Mouse (Mus musculus) neural tube, embryonic 12.5 days (tissue): ENCODE measurements around the gene Mybpc3. TPM values are rescaled to one million over a fixed set of nuclear protein-coding genes. Genes with fewer than 3 reads are reported as not detected.

Experiments used
- ATAC-seq: fragments of 200-750 bp; cut with Nextera tagmentation; 2 replicates; pipeline ENCODE4 v1.8.0; 2017; ENCODE audit warnings: low read depth, mild to moderate bottlenecking, moderate TSS enrichment, moderate library complexity; ENCODE audit not compliant: low FRiP score
- H3K27ac ChIP-seq: fragments of 300-500 bp; sonication (generic); 2 replicates; pipeline ENCODE4 v1.5.1; 2016
- H3K27me3 ChIP-seq: fragments of 300-500 bp; sonication (generic); replicated peaks from 2 replicates; pipeline ENCODE4 v1.6.1; 2016; ENCODE audit warnings: mild to moderate bottlenecking
- H3K36me3 ChIP-seq: fragments of 300-500 bp; sonication (generic); 2 replicates; pipeline ENCODE4 v1.6.1; 2016; ENCODE audit warnings: mild to moderate bottlenecking
- H3K4me1 ChIP-seq: fragments of 300-500 bp; sonication (generic); 2 replicates; pipeline ENCODE4 v1.6.1; 2016
- H3K4me2 ChIP-seq: fragments of 300-500 bp; sonication (generic); replicated peaks from 2 replicates; pipeline ENCODE4 v1.6.1; 2016; ENCODE audit warnings: mild to moderate bottlenecking
- H3K4me3 ChIP-seq: fragments of 300-500 bp; sonication (generic); 2 replicates; pipeline ENCODE4 v1.5.1; 2016
- H3K9ac ChIP-seq: fragments of 300-500 bp; sonication (generic); 2 replicates; pipeline ENCODE4 v1.6.1; 2016; ENCODE audit warnings: mild to moderate bottlenecking
- H3K9me3 ChIP-seq: fragments of 300-500 bp; sonication (generic); 2 replicates; pipeline ENCODE4 v1.6.1; 2016; ENCODE audit warnings: mild to moderate bottlenecking
- WGBS: fragments of 180-500 bp; shearing (Covaris S2); methylation state at CpG from one replicate; pipeline ENCODE4 v1.1.7; 2016; 5-methylcytosine and 5-hydroxymethylcytosine counted together
- polyA plus RNA-seq: library from polyadenylated mRNA; unstranded; fragments of >200 nt; fragmentation: Nextera tagmentation; extraction: Ambion mirVana; gene quantifications from 2 replicates; pipeline ENCODE4 v1.2.1, GENCODE M21; 2016

Mybpc3 gene
- polyA plus RNA-seq, 1 experiment from 2014 or later = 0.30 TPM

- Histone ChIP-seq H3K4me3 (no peak within 1 kb of the TSS), H3K4me1 (peaks cover 10% of the 10 kb centered on the region), H3K27me3 (no peaks in the 10 kb centered on the region), H3K27ac (no peak within 1 kb of the TSS), H3K9ac (no peak within 1 kb of the TSS), H3K4me2 (no peak within 1 kb of the TSS), H3K36me3 (no peaks in the 10 kb centered on the region), H3K9me3 (no peaks in the 10 kb centered on the region)
- WGBS = 85% methylated on average over 13 of the region's 13 CpGs
- ATAC-seq = no peak
These were observed 35.9 kb upstream of the Mybpc3 start, which contains the start of gene Spi1 for GRCm38 (mm10) chr2:91081775-91082695. Spi1 (plus strand) TSS chr2:91082390.

GRCm38 (mm10) chr2:91082844-91083243 lies 35.1 kb upstream of the Mybpc3 start:
- Histone ChIP-seq H3K9me3 (no peaks in the 10 kb centered on the region), H3K27me3 (no peaks in the 10 kb centered on the region), H3K9ac (no peak overlapping the region), H3K36me3 (no peaks in the 10 kb centered on the region), H3K4me2 (no peak overlapping the region), H3K4me3 (no peak overlapping the region), H3K27ac (no peak overlapping the region), H3K4me1 (peaks cover 10% of the 10 kb centered on the region)
- ATAC-seq = no peak
- WGBS = 69% methylated on average over 11 of the region's 11 CpGs

DNA sequence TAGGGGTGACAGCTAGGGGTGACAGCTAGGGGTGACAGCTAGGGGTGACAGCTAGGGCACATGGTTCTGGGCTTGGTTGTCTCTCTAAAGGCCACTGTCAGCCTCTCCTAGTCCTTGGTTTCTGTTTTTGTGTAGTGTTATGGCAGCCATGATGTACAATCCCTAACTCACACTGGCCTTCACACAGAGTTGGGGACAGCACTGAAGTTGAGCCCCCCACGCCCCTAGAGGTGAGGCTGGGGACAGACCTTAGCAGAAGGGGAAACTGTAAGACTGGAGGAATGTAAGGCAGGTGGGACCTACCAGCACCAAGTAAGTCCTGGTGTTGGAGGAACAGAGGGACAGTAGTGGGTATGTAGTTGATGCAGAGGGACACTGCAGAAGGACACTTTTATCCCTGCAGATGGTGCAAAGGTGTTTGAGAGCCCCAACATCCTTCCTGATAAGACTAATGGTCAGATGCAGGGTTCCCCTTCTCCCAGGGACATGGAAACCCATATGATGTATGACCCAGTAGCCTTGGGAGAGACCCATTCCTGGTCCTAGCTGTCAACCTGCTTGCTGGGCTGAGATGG lies 34.5 kb upstream of the Mybpc3 start:
- Histone ChIP-seq H3K36me3 (no peaks in the 10 kb centered on the region), H3K4me2 (no peak overlapping the region), H3K27me3 (no peaks in the 10 kb centered on the region), H3K9me3 (no peaks in the 10 kb centered on the region), H3K4me3 (no peak overlapping the region), H3K9ac (no peak overlapping the region), H3K27ac (no peak overlapping the region), H3K4me1 (peaks cover 8% of the 10 kb centered on the region)
- no peak for ATAC-seq
- 55% methylated on average over 1 of the region's 1 CpGs for WGBS

DNA sequence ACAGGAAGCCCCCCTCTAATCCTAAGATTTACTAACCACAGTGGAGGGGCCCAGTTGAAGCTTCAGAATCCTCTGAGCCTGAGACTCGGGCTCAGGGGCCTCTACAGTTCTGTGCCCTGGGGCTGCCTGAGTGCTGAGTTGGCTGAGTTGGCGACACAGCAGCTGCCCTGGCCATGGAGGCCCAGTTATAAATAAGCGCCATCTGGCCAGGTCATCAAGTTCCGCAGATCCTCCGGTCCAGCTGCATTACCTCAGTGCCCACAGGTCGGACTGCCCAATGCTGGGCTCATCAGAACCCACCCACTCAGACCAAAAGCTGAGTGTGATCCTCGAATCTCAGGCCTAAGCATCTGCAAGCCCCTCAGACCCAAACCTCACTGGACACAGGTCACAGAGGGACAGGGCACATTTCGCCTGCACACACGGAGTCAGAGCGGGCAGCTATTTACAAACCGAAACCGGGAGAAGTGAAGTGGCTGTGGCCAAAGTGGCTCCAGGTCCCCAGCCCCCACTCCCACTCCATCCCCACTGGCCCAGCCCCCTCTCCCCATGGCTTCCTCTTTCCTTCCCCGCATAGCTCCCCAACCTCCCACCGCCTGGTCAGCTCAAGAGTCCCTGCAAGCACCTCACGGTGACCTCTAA lies 33.6 kb upstream of the Mybpc3 start:
- Histone ChIP-seq H3K4me1 (no peaks in the 10 kb centered on the region), H3K27me3 (no peaks in the 10 kb centered on the region), H3K36me3 (no peaks in the 10 kb centered on the region), H3K4me3 (no peak overlapping the region), H3K27ac (no peak overlapping the region), H3K9me3 (no peaks in the 10 kb centered on the region), H3K4me2 (no peak overlapping the region), H3K9ac (no peak overlapping the region)
- ATAC-seq = no peak
- WGBS = 83% methylated on average over 15 of the region's 15 CpGs

DNA sequence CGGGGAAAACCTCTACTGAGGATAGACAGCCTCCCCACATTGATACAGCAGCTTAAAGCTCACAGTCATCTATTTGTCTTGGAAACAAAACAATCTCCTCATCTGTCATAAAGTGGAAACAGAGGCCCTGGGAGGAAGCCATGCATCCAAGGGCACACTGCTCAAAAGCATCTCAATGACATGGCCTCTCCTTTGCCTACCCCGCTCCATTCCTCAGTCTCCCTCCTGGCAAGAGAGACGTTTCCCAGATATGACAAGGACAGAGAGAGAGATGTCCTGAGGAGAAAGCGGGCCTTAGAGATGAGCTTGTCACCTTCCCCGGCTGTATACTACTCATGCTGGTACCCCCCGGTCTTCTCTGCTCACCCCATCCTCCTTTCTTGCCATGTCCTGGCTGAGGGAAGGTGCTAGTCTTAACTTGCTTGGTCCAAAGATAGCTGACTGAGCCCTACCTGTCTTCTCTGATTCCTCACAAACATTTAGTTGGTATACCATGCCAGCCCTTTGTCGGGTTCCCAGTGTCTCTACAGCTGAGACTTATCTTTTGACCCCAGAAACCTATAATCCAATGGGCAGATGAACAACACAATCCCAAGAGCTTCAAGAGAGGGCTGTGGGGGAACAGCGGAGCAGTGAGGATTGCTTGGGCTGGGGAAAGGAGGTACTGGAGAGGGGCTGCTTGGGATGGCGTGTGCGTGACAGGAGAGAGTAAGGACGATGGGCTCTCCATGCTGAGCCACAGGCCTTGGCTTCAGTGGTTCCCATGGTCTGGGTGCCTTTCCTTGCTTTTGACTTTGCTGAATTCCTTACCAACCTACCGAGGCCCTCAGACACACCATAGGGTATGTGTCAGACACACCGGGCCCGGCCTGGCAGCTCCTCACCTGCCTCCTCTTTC lies 32.2 kb upstream of the Mybpc3 start:
- Histone ChIP-seq H3K4me2 (no peak overlapping the region), H3K9ac (no peak overlapping the region), H3K4me1 (no peaks in the 10 kb centered on the region), H3K4me3 (no peak overlapping the region), H3K9me3 (no peaks in the 10 kb centered on the region), H3K27ac (no peak overlapping the region), H3K36me3 (no peaks in the 10 kb centered on the region), H3K27me3 (no peaks in the 10 kb centered on the region)
- ATAC-seq = no peak
- WGBS = 86% methylated on average over 14 of the region's 14 CpGs

DNA sequence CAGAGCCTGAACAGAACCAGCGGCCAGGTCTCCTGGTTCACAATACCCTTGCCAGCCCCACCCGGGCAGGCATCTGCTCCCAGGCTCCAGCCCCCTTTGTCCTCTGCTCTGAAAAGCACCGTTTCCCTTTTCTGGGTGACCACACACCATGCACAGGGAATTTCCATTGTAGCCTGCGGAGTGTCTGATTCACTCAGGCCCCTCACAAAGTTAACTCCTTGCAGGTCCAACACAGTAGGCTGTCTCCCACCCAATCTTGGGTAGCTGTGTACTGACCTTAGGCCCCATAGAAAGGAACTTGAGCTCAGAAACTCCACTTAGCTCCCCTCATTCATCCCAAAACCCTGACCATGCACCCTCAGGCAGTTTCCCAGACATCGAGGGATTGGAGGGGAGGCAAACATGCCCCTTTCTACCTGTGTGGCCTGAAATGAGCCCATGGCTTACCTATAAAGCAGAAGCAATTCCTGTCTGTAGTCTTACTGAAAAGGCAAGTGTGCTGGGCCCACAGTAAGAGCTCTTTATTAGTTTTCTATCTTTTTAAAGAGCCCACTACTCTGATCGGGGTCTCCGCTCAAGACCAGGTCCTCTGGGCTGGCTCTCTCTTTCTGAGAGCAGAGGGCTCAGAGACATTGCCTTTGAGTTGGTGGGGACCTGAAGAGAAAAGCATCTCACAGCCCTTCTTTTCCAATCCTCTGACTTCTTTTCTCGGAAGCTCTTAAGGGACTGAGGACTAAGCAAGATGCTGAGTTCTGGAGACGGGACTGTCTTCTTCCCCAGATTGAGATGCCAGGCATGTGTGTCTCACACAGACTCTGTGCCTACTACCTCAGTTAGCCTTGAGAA lies 31.3 kb upstream of the Mybpc3 start:
- Histone ChIP-seq H3K27me3 (no peaks in the 10 kb centered on the region), H3K9me3 (no peaks in the 10 kb centered on the region), H3K27ac (no peak overlapping the region), H3K4me2 (no peak overlapping the region), H3K4me3 (no peak overlapping the region), H3K9ac (no peak overlapping the region), H3K36me3 (no peaks in the 10 kb centered on the region), H3K4me1 (no peaks in the 10 kb centered on the region)
- ATAC-seq = no peak
- 65% methylated on average over 9 of the region's 9 CpGs for WGBS

- Histone ChIP-seq H3K36me3 (no peaks in the 10 kb centered on the region), H3K4me2 (no peak overlapping the region), H3K27ac (no peak overlapping the region), H3K9me3 (no peaks in the 10 kb centered on the region), H3K27me3 (no peaks in the 10 kb centered on the region), H3K9ac (no peak overlapping the region), H3K4me3 (no peak overlapping the region), H3K4me1 (no peaks in the 10 kb centered on the region)
- WGBS = 88% methylated on average over 9 of the region's 9 CpGs
- ATAC-seq = no peak
These were observed 30.5 kb upstream of the Mybpc3 start for GRCm38 (mm10) chr2:91087453-91087852.

DNA sequence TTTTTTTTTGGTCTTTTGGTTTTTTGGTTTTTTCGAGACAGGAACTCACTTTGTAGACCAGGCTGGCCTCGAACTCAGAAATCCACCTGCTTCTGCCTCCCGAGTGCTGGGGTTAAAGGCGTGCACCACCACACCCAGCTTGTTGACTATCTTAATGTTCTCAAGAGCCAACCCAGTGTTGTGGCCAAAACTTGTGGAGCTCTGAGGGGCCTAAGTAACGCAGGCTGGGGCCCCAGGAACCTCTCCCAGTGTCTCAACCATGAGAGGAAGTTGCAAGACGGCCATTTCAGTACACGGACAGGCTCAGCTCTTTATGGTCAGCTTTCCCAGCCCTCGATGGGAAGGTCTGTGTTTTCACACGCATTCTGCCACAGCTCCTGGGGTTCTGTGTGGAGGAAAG lies 29.0 kb upstream of the Mybpc3 start:
- H3K4me3 ChIP-seq = no peak overlapping the region
- no peaks in the 10 kb centered on the region for H3K4me1 ChIP-seq
- 73% methylated on average over 9 of the region's 9 CpGs for WGBS
- no peaks in the 10 kb centered on the region for H3K27me3 ChIP-seq
- ATAC-seq = no peak
- H3K9ac ChIP-seq = no peak overlapping the region
- H3K9me3 ChIP-seq = no peaks in the 10 kb centered on the region
- H3K27ac ChIP-seq = no peak overlapping the region
- H3K4me2 ChIP-seq = no peak overlapping the region
- no peaks in the 10 kb centered on the region for H3K36me3 ChIP-seq

DNA sequence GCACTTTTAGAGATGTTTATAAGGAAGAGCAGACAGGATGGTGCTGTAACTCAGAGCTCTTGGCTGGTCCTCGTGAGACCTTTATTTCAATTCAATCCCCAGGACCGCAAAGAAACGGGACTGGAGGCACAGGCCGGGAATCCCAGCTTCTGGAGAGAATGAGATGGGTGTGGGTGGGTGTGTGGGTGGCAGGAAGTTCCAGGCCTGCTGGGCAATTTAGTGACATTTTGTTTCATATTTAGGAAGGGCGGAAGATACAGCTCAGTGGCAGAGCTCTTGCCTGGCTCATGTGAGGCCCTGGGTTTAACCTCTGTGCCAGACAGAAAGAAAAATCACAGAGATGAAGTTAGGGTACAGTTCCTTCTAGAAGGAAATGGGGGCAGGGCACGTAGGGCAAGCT lies 27.7 kb upstream of the Mybpc3 start:
- Histone ChIP-seq H3K9ac (no peak overlapping the region), H3K36me3 (no peaks in the 10 kb centered on the region), H3K27me3 (no peaks in the 10 kb centered on the region), H3K4me3 (no peak overlapping the region), H3K9me3 (no peaks in the 10 kb centered on the region), H3K4me1 (no peaks in the 10 kb centered on the region), H3K4me2 (no peak overlapping the region), H3K27ac (no peak overlapping the region)
- no peak for ATAC-seq
- WGBS = 85% methylated on average over 6 of the region's 6 CpGs

GRCm38 (mm10) chr2:91090827-91091226 lies 27.1 kb upstream of the Mybpc3 start:
- ATAC-seq = no peak
- no peaks in the 10 kb centered on the region for H3K4me1 ChIP-seq
- 80% methylated on average over 6 of the region's 6 CpGs for WGBS
- H3K9ac ChIP-seq = no peak overlapping the region
- no peak overlapping the region for H3K4me3 ChIP-seq
- H3K4me2 ChIP-seq = no peak overlapping the region
- no peaks in the 10 kb centered on the region for H3K27me3 ChIP-seq
- no peaks in the 10 kb centered on the region for H3K9me3 ChIP-seq
- no peaks in the 10 kb centered on the region for H3K36me3 ChIP-seq
- no peak overlapping the region for H3K27ac ChIP-seq

GRCm38 (mm10) chr2:91096524-91096923 lies 21.4 kb upstream of the Mybpc3 start:
- H3K9me3 ChIP-seq = no peaks in the 10 kb centered on the region
- H3K4me1 ChIP-seq = no peaks in the 10 kb centered on the region
- no peak for ATAC-seq

More at GRCm38 (mm10) chr2:91096524-91096923, 21.4 kb upstream of the Mybpc3 start:
- no peaks in the 10 kb centered on the region; the same call in 1 of the 2 replicates for H3K27me3 ChIP-seq
- H3K36me3 ChIP-seq = no peaks in the 10 kb centered on the region
- no peak overlapping the region for H3K27ac ChIP-seq
- H3K4me3 ChIP-seq = no peak overlapping the region
- WGBS = 73% methylated on average over 14 of the region's 14 CpGs
- no peak overlapping the region for H3K9ac ChIP-seq
- no peak overlapping the region for H3K4me2 ChIP-seq
